Mouse (Mus musculus) yolk sac, embryonic 10.5 days (tissue): ENCODE measurements around the gene Ssr1.

Source experiments
- DNase-seq: peaks from one replicate; pipeline ENCODE4 v3.0.0-alpha.2; 2017; ENCODE audit warnings: low spot score

The Ssr1 gene

GRCm38 (mm10) chr13:37993704-37994404, at the start of gene Ssr1:
Gene Ssr1 (minus strand): TSS chr13:37994217.
- peak; percentile 92 for DNase-seq

- DNase-seq: no peak
These were observed 43.8 kb upstream of the Ssr1 start for GRCm38 (mm10) chr13:38037811-38038210.

- DNase-seq: peak; percentile 98
These were observed 43.1 kb upstream of the Ssr1 start, which contains the start of gene Cage1 for GRCm38 (mm10) chr13:38037044-38037687. Gene Cage1 (minus strand): TSS chr13:38037069.

- no peak for DNase-seq
These were observed 42.5 kb upstream of the Ssr1 start, which contains the start of gene Riok1 for GRCm38 (mm10) chr13:38036343-38037043. Gene Riok1 (plus strand): TSS chr13:38036995.

- DNase-seq: no peak
These were observed 34.4 kb upstream of the Ssr1 start for GRCm38 (mm10) chr13:38028407-38028806.

- DNase-seq: no peak
These were observed 33.7 kb upstream of the Ssr1 start for GRCm38 (mm10) chr13:38027618-38028248.

GRCm38 (mm10) chr13:38025874-38026273, 31.9 kb upstream of the Ssr1 start:
- no peak for DNase-seq

- DNase-seq: no peak
These were observed 24.8 kb upstream of the Ssr1 start for GRCm38 (mm10) chr13:38018791-38019190.

- DNase-seq: no peak
These were observed 21.6 kb upstream of the Ssr1 start for GRCm38 (mm10) chr13:38015591-38015990.

GRCm38 (mm10) chr13:38012436-38012835, 18.4 kb upstream of the Ssr1 start:
- DNase-seq: no peak

GRCm38 (mm10) chr13:38010444-38010910, 16.5 kb upstream of the Ssr1 start:
- DNase-seq: no peak

GRCm38 (mm10) chr13:38009721-38010408, 15.8 kb upstream of the Ssr1 start:
- no peak for DNase-seq

GRCm38 (mm10) chr13:38007972-38008371, 14.0 kb upstream of the Ssr1 start:
- DNase-seq: no peak

GRCm38 (mm10) chr13:38002461-38002860, 8.4 kb upstream of the Ssr1 start:
- DNase-seq: no peak

- DNase-seq: no peak
These were observed 5.7 kb upstream of the Ssr1 start for GRCm38 (mm10) chr13:37999713-38000112.

GRCm38 (mm10) chr13:37994405-37994749, 360 bp upstream of the Ssr1 start:
- no peak for DNase-seq

GRCm38 (mm10) chr13:37993376-37993703, 677 bp downstream of the Ssr1 start:
- DNase-seq: no peak

- DNase-seq: no peak
These were observed 1.2 kb downstream of the Ssr1 start for GRCm38 (mm10) chr13:37992638-37993371.

GRCm38 (mm10) chr13:37989701-37990100, 4.3 kb downstream of the Ssr1 start:
- no peak for DNase-seq

GRCm38 (mm10) chr13:37986166-37986565, 7.9 kb downstream of the Ssr1 start:
- DNase-seq: no peak

GRCm38 (mm10) chr13:37981063-37981462, 13.0 kb downstream of the Ssr1 start:
- DNase-seq: no peak
